Mouse (Mus musculus) brain, embryonic 14.5 days (tissue): ENCODE results near the gene Srrd. TPM values are rescaled to one million over a fixed set of nuclear protein-coding genes. Genes with fewer than 3 reads are reported as not detected.

ENCODE experiments used
- DNase-seq: peaks from one replicate; pipeline ENCODE4 v3.0.0-alpha.2; 2011; ENCODE audit warnings: low read depth
- CTCF ChIP-seq: fragments of 200-500 bp; IDR thresholded peaks from 2 replicates; pipeline ENCODE4 v1.5.1; 2012; ENCODE audit warnings: inconsistent platforms, mild to moderate bottlenecking, moderate library complexity, borderline replicate concordance; ENCODE audit not compliant: insufficient read depth, insufficient read length; ENCODE audit errors: extremely low read depth
- POLR2A ChIP-seq: fragments of 200-500 bp; IDR thresholded peaks from 2 replicates; pipeline ENCODE4 v1.6.1; 2012; ENCODE audit warnings: mild to moderate bottlenecking, inconsistent platforms, borderline replicate concordance; ENCODE audit not compliant: poor library complexity, insufficient read depth, insufficient read length, severe bottlenecking; ENCODE audit errors: extremely low read depth
- polyA plus RNA-seq: library from polyadenylated mRNA; depleted of rRNA; stranded (reverse); fragments of >200 nt; gene quantifications from 2 replicates; pipeline ENCODE4 v1.2.3, GENCODE M21; 2012; rRNA removed

Gene Srrd
- 69.5 and 105 TPM in 2 replicates for polyA plus RNA-seq

GRCm38 (mm10) chr5:112342463-112343204 lies at the start of gene Srrd, which contains the start of gene Hps4:
TSS of gene Srrd (minus strand) at chr5:112343040.
TSS of gene Hps4 (plus strand) at chr5:112343083.
- 0 out of 2 replicates have a peak, but pooled peaks have one; percentile 7 for TF ChIP-seq CTCF
- TF ChIP-seq POLR2A, result peak; percentile 69; the same call in 1 of the 2 replicates
- DNase-seq, result peak; percentile 91

GRCm38 (mm10) chr5:112391676-112392323 lies 49.0 kb upstream of the Srrd start:
- DNase-seq, result no peak
- TF ChIP-seq POLR2A (no peak), CTCF (no peak)

- no peak for TF ChIP-seq CTCF
- DNase-seq, result no peak
Observed at GRCm38 (mm10) chr5:112391002-112391401, 48.2 kb upstream of the Srrd start.

GRCm38 (mm10) chr5:112389352-112389751 lies 46.5 kb upstream of the Srrd start:
- DNase-seq, result no peak
- no peak for TF ChIP-seq CTCF
- TF ChIP-seq POLR2A, result no peak

GRCm38 (mm10) chr5:112385973-112386372 lies 43.1 kb upstream of the Srrd start:
- DNase-seq, result no peak
- TF ChIP-seq CTCF (no peak), POLR2A (no peak)

- DNase-seq, result no peak
Observed at GRCm38 (mm10) chr5:112384805-112385472, 42.1 kb upstream of the Srrd start.

GRCm38 (mm10) chr5:112382641-112383330 lies 39.9 kb upstream of the Srrd start:
- peak; percentile 58 for DNase-seq
- no peak for TF ChIP-seq POLR2A

More at GRCm38 (mm10) chr5:112384805-112385472, 42.1 kb upstream of the Srrd start:
- TF ChIP-seq CTCF (no peak), POLR2A (no peak)

- DNase-seq, result peak; percentile 56
- no peak for TF ChIP-seq CTCF
- no peak for TF ChIP-seq POLR2A
Observed at GRCm38 (mm10) chr5:112382042-112382441, 39.2 kb upstream of the Srrd start.

GRCm38 (mm10) chr5:112381154-112381553 lies 38.3 kb upstream of the Srrd start:
- no peak for DNase-seq
- TF ChIP-seq POLR2A, result no peak
- no peak for TF ChIP-seq CTCF

- no peak for DNase-seq
- no peak for TF ChIP-seq CTCF
- no peak for TF ChIP-seq POLR2A
Observed at GRCm38 (mm10) chr5:112378716-112379115, 35.9 kb upstream of the Srrd start.

GRCm38 (mm10) chr5:112377380-112377779 lies 34.5 kb upstream of the Srrd start:
- no peak for TF ChIP-seq CTCF
- TF ChIP-seq POLR2A, result no peak
- DNase-seq, result no peak
